Mouse (Mus musculus) stomach, embryonic 14.5 days (tissue): ENCODE data around the gene Dmrtc2. TPM values are rescaled to one million over a fixed set of nuclear protein-coding genes. Genes with fewer than 3 reads are reported as not detected.
A peak's percentile ranks its signal among the peaks of the same experiment; 100 is the strongest.

Experiments
- ATAC-seq: fragments of 200-750 bp; cut with Nextera tagmentation; 2 replicates; pipeline ENCODE4 v1.8.0; 2017; ENCODE audit warnings: low read depth, moderate TSS enrichment; ENCODE audit not compliant: insufficient number of reproducible peaks, insufficient read depth, low FRiP score
- H3K27ac ChIP-seq: fragments of 300-500 bp; sonication (generic); 2 replicates; pipeline ENCODE4 v1.5.1; 2014; ENCODE audit warnings: mild to moderate bottlenecking, low read length, moderate library complexity, mixed read lengths
- H3K27me3 ChIP-seq: fragments of 300-500 bp; sonication (generic); 2 replicates; pipeline ENCODE4 v1.6.1; 2014; ENCODE audit warnings: low read length, control low read depth, mixed read lengths; ENCODE audit not compliant: control insufficient read depth, insufficient read depth
- H3K36me3 ChIP-seq: fragments of 300-500 bp; sonication (generic); 2 replicates; pipeline ENCODE4 v1.6.1; 2014; ENCODE audit warnings: mild to moderate bottlenecking, control low read depth, low read length, moderate library complexity, mixed read lengths; ENCODE audit not compliant: control insufficient read depth, insufficient read depth
- H3K4me1 ChIP-seq: fragments of 300-500 bp; sonication (generic); 2 replicates; pipeline ENCODE4 v1.6.1; 2014; ENCODE audit warnings: low read length, control low read depth, mixed read lengths; ENCODE audit not compliant: control insufficient read depth, insufficient read depth
- H3K4me2 ChIP-seq: fragments of 300-500 bp; sonication (generic); replicated peaks from 2 replicates; pipeline ENCODE4 v1.6.1; 2014; ENCODE audit warnings: low read depth, low read length, control low read depth
- H3K4me3 ChIP-seq: fragments of 300-500 bp; sonication (generic); 2 replicates; pipeline ENCODE4 v1.5.1; 2014; ENCODE audit warnings: low read depth, low read length, control low read depth
- H3K9ac ChIP-seq: fragments of 300-500 bp; sonication (generic); replicated peaks from 2 replicates; pipeline ENCODE4 v1.6.1; 2014; ENCODE audit warnings: low read depth, mild to moderate bottlenecking, control low read depth, low read length, moderate library complexity, mixed read lengths
- H3K9me3 ChIP-seq: fragments of 300-500 bp; sonication (generic); 2 replicates; pipeline ENCODE4 v1.6.1; 2016; ENCODE audit warnings: low read depth, low read length, control low read depth; ENCODE audit not compliant: control insufficient read depth
- WGBS: fragments of 180-500 bp; shearing (Covaris S2); extraction: QIAGEN DNeasy Blood & Tissue Kit; methylation state at CpG from one replicate; pipeline ENCODE4 v1.1.7; 2014; 5-methylcytosine and 5-hydroxymethylcytosine counted together
- polyA plus RNA-seq: library from polyadenylated mRNA; unstranded; fragments of >200 nt; fragmentation: Nextera tagmentation; extraction: Ambion mirVana; gene quantifications from 2 replicates; pipeline ENCODE4 v1.2.1, GENCODE M21; 2014

The Dmrtc2 gene
- polyA plus RNA-seq, 1 experiment from 2014 or later = not detected

GRCm38 (mm10) chr7:24912480-24912879 lies 42.6 kb downstream of the Dmrtc2 start:
- no peak overlapping the region for H3K9ac ChIP-seq
- H3K27ac ChIP-seq = no peak overlapping the region
- peaks cover 38% of the 10 kb centered on the region for H3K36me3 ChIP-seq
- no peak overlapping the region for H3K4me2 ChIP-seq
- H3K4me3 ChIP-seq = no peak overlapping the region
- H3K4me1 ChIP-seq = 0 out of 2 replicates have a peak, but pooled peaks cover 2% of the 10 kb centered on the region
- 92% methylated on average over 14 of the region's 14 CpGs for WGBS
- no peak for ATAC-seq
- H3K27me3 ChIP-seq = no peaks in the 10 kb centered on the region
- no peaks in the 10 kb centered on the region for H3K9me3 ChIP-seq

- ATAC-seq = peak; percentile 12; the same call in 1 of the 2 replicates
- no peaks in the 10 kb centered on the region for H3K4me1 ChIP-seq
- H3K4me2 ChIP-seq = no peak overlapping the region
- H3K27me3 ChIP-seq = no peaks in the 10 kb centered on the region
- H3K36me3 ChIP-seq = peaks cover 54% of the 10 kb centered on the region
- no peak overlapping the region for H3K27ac ChIP-seq
- no peak overlapping the region for H3K4me3 ChIP-seq
- no peaks in the 10 kb centered on the region for H3K9me3 ChIP-seq
- WGBS = 90% methylated on average over 20 of the region's 20 CpGs
- no peak overlapping the region for H3K9ac ChIP-seq
Measured at GRCm38 (mm10) chr7:24918763-24919323, 49.0 kb downstream of the Dmrtc2 start.

GRCm38 (mm10) chr7:24919728-24920127 lies 49.9 kb downstream of the Dmrtc2 start:
- no peak for ATAC-seq
- H3K27ac ChIP-seq = no peak overlapping the region
- H3K4me2 ChIP-seq = no peak overlapping the region
- peaks cover 61% of the 10 kb centered on the region for H3K36me3 ChIP-seq
- WGBS = 89% methylated on average over 9 of the region's 9 CpGs
- no peaks in the 10 kb centered on the region for H3K27me3 ChIP-seq
- no peaks in the 10 kb centered on the region for H3K9me3 ChIP-seq
- no peak overlapping the region for H3K4me3 ChIP-seq
- H3K9ac ChIP-seq = no peak overlapping the region
- H3K4me1 ChIP-seq = no peaks in the 10 kb centered on the region

Other genes with a start within 250 kb of the Dmrtc2 start
- 9.8 and 13.7 TPM in 2 replicates for gene Lypd3, start 233.5 kb upstream of the Dmrtc2 start, polyA plus RNA-seq
- gene Tex101, start 193.4 kb upstream of the Dmrtc2 start, polyA plus RNA-seq = not detected in 2 replicates
- not detected in 2 replicates for gene BC049730, start 160.8 kb upstream of the Dmrtc2 start, polyA plus RNA-seq
- not detected in 2 replicates for gene Gm4763, start 143.1 kb upstream of the Dmrtc2 start, polyA plus RNA-seq
- 0.67 and 1.3 TPM in 2 replicates for gene Cd177, start 109.7 kb upstream of the Dmrtc2 start, polyA plus RNA-seq
- gene Ceacam10, start 92.9 kb upstream of the Dmrtc2 start, polyA plus RNA-seq = not detected in 2 replicates
- 15.6 and 16.7 TPM in 2 replicates for gene Gm9844, start 7.8 kb upstream of the Dmrtc2 start, polyA plus RNA-seq
- gene Lypd4, start 116 bp upstream of the Dmrtc2 start, polyA plus RNA-seq = not detected in 2 replicates
- 3,189 and 3,445 TPM in 2 replicates for gene Rps19, start 14.3 kb downstream of the Dmrtc2 start, polyA plus RNA-seq
- gene Cd79a, start 27.3 kb downstream of the Dmrtc2 start, polyA plus RNA-seq = 0.33 TPM in 1 of 2 replicates, not detected in the other
- 88.8 and 89.9 TPM in 2 replicates for gene Arhgef1, start 32.9 kb downstream of the Dmrtc2 start, polyA plus RNA-seq
- not detected in 2 replicates for gene Gm4881, start 74.4 kb downstream of the Dmrtc2 start, polyA plus RNA-seq
- 191 and 198 TPM in 2 replicates for gene Rabac1, start 102.7 kb downstream of the Dmrtc2 start, polyA plus RNA-seq
- gene Atp1a3, start 135.9 kb downstream of the Dmrtc2 start, polyA plus RNA-seq = 2.8 and 3.2 TPM in 2 replicates
- 12.3 and 13.0 TPM in 2 replicates for gene Grik5, start 202.3 kb downstream of the Dmrtc2 start, polyA plus RNA-seq
- gene Zfp574, start 202.5 kb downstream of the Dmrtc2 start, polyA plus RNA-seq = 25.9 and 27.9 TPM in 2 replicates